Mouse (Mus musculus) lung, embryonic 15.5 days (tissue): Measurements from ENCODE around the gene Ece1. TPM values are rescaled to one million over a fixed set of nuclear protein-coding genes. Genes with fewer than 3 reads are reported as not detected.
A peak's percentile ranks its signal among the peaks of the same experiment; 100 is the strongest.

Experiments used
- ATAC-seq: fragments of 200-750 bp; cut with Nextera tagmentation; 2 replicates; pipeline ENCODE4 v1.8.0; 2017; ENCODE audit warnings: moderate number of reproducible peaks, borderline replicate concordance; ENCODE audit not compliant: low FRiP score, low TSS enrichment; ENCODE audit errors: extremely low read depth
- H3K27ac ChIP-seq: fragments of 300-500 bp; sonication (generic); 2 replicates; pipeline ENCODE4 v1.5.1; 2015; ENCODE audit warnings: moderate library complexity, mild to moderate bottlenecking, inconsistent platforms
- H3K27me3 ChIP-seq: fragments of 300-500 bp; sonication (generic); 2 replicates; pipeline ENCODE4 v1.6.1; 2015; ENCODE audit warnings: inconsistent platforms
- H3K36me3 ChIP-seq: fragments of 300-500 bp; sonication (generic); 2 replicates; pipeline ENCODE4 v1.6.1; 2015; ENCODE audit warnings: inconsistent platforms
- H3K4me1 ChIP-seq: fragments of 300-500 bp; sonication (generic); 2 replicates; pipeline ENCODE4 v1.6.1; 2015; ENCODE audit warnings: inconsistent platforms
- H3K4me2 ChIP-seq: fragments of 300-500 bp; sonication (generic); 2 replicates; pipeline ENCODE4 v1.6.1; 2015; ENCODE audit warnings: inconsistent platforms, mild to moderate bottlenecking, moderate library complexity
- H3K4me3 ChIP-seq: fragments of 300-500 bp; sonication (generic); 2 replicates; pipeline ENCODE4 v1.5.1; 2015; ENCODE audit warnings: mild to moderate bottlenecking, inconsistent platforms
- H3K9ac ChIP-seq: fragments of 300-500 bp; sonication (generic); 2 replicates; pipeline ENCODE4 v1.6.1; 2015; ENCODE audit warnings: inconsistent platforms
- H3K9me3 ChIP-seq: fragments of 300-500 bp; sonication (generic); 2 replicates; pipeline ENCODE4 v1.6.1; 2016; ENCODE audit warnings: inconsistent platforms
- WGBS: fragments of 180-500 bp; shearing (Covaris S2); methylation state at CpG from one replicate; pipeline ENCODE4 v1.1.7; 2015; 5-methylcytosine and 5-hydroxymethylcytosine counted together
- polyA plus RNA-seq: library from polyadenylated mRNA; unstranded; fragments of >200 nt; fragmentation: Nextera tagmentation; extraction: Ambion mirVana; gene quantifications from 2 replicates; pipeline ENCODE4 v1.2.1, GENCODE M21; 2015

Gene Ece1
- polyA plus RNA-seq, 1 experiment from 2014 or later = 48.4 TPM

- Histone ChIP-seq H3K9ac (no peak overlapping the region), H3K4me2 (no peak overlapping the region), H3K4me3 (no peak overlapping the region), H3K4me1 (peaks cover 54% of the 10 kb centered on the region), H3K9me3 (no peaks in the 10 kb centered on the region), H3K27me3 (peaks cover 45% of the 10 kb centered on the region), H3K27ac (0 out of 2 replicates have a peak overlapping the region, but pooled peaks have one; percentile 21), H3K36me3 (0 out of 2 replicates have a peak, but pooled peaks cover 10% of the 10 kb centered on the region)
- no peak for ATAC-seq
- WGBS = 58% methylated on average over 6 of the region's 6 CpGs
Measured at GRCm38 (mm10) chr4:137932554-137933178, 70.6 kb downstream of the Ece1 start.

- H3K4me3 ChIP-seq = no peak overlapping the region
- ATAC-seq = no peak
- no peak overlapping the region for H3K4me2 ChIP-seq
- no peaks in the 10 kb centered on the region for H3K9me3 ChIP-seq
- no peak overlapping the region for H3K9ac ChIP-seq
- peaks cover 43% of the 10 kb centered on the region for H3K27me3 ChIP-seq
- 52% methylated on average over 5 of the region's 5 CpGs for WGBS
- peaks cover 48% of the 10 kb centered on the region for H3K4me1 ChIP-seq
- H3K36me3 ChIP-seq = 0 out of 2 replicates have a peak, but pooled peaks cover 10% of the 10 kb centered on the region
- H3K27ac ChIP-seq = no peak overlapping the region
Measured at GRCm38 (mm10) chr4:137933328-137933727, 71.3 kb downstream of the Ece1 start.

- peaks cover 21% of the 10 kb centered on the region for H3K4me1 ChIP-seq
- 95% methylated on average over 4 of the region's 4 CpGs for WGBS
- no peak overlapping the region for H3K27ac ChIP-seq
- peaks cover 56% of the 10 kb centered on the region for H3K27me3 ChIP-seq
- no peak overlapping the region for H3K9ac ChIP-seq
- H3K9me3 ChIP-seq = no peaks in the 10 kb centered on the region
- no peak for ATAC-seq
- H3K4me2 ChIP-seq = no peak overlapping the region
- no peak overlapping the region for H3K4me3 ChIP-seq
- peaks cover 36% of the 10 kb centered on the region; the same call in 1 of the 2 replicates for H3K36me3 ChIP-seq
Measured at GRCm38 (mm10) chr4:137936134-137936533, 74.1 kb downstream of the Ece1 start.

GRCm38 (mm10) chr4:137940061-137940460, 78.0 kb downstream of the Ece1 start:
- Histone ChIP-seq H3K36me3 (peaks cover 40% of the 10 kb centered on the region), H3K4me2 (no peak overlapping the region), H3K4me3 (no peak overlapping the region), H3K4me1 (peaks cover 5% of the 10 kb centered on the region; the same call in 1 of the 2 replicates), H3K27me3 (peaks cover 60% of the 10 kb centered on the region), H3K9ac (no peak overlapping the region), H3K27ac (no peak overlapping the region), H3K9me3 (no peaks in the 10 kb centered on the region)
- WGBS = 95% methylated on average over 10 of the region's 10 CpGs
- ATAC-seq = no peak

- no peak overlapping the region for H3K4me2 ChIP-seq
- H3K27me3 ChIP-seq = peaks cover 51% of the 10 kb centered on the region
- no peak overlapping the region for H3K4me3 ChIP-seq
- H3K9ac ChIP-seq = no peak overlapping the region
- no peak overlapping the region for H3K27ac ChIP-seq
- H3K36me3 ChIP-seq = peaks cover 50% of the 10 kb centered on the region
- WGBS = 81% methylated on average over 12 of the region's 12 CpGs
- H3K4me1 ChIP-seq = peaks cover 5% of the 10 kb centered on the region; the same call in 1 of the 2 replicates
- no peak for ATAC-seq
- H3K9me3 ChIP-seq = no peaks in the 10 kb centered on the region
Measured at GRCm38 (mm10) chr4:137941131-137941844, 79.3 kb downstream of the Ece1 start.

GRCm38 (mm10) chr4:137941871-137942781, 80.1 kb downstream of the Ece1 start:
- Histone ChIP-seq H3K27ac (no peak overlapping the region; the same call in 1 of the 2 replicates), H3K4me1 (peaks cover 5% of the 10 kb centered on the region; the same call in 1 of the 2 replicates), H3K27me3 (peaks cover 45% of the 10 kb centered on the region), H3K9ac (no peak overlapping the region), H3K4me3 (no peak overlapping the region), H3K36me3 (peaks cover 44% of the 10 kb centered on the region), H3K9me3 (no peaks in the 10 kb centered on the region), H3K4me2 (no peak overlapping the region)
- WGBS = 49% methylated on average over 17 of the region's 17 CpGs
- no peak for ATAC-seq

- Histone ChIP-seq H3K36me3 (peaks cover 42% of the 10 kb centered on the region), H3K27me3 (peaks cover 37% of the 10 kb centered on the region; the same call in 1 of the 2 replicates), H3K4me2 (no peak overlapping the region), H3K9ac (no peak overlapping the region), H3K4me1 (peaks cover 5% of the 10 kb centered on the region; the same call in 1 of the 2 replicates), H3K4me3 (no peak overlapping the region), H3K27ac (no peak overlapping the region), H3K9me3 (no peaks in the 10 kb centered on the region)
- no peak for ATAC-seq
- 65% methylated on average over 9 of the region's 9 CpGs for WGBS
Measured at GRCm38 (mm10) chr4:137942782-137943486, 80.9 kb downstream of the Ece1 start.

- H3K4me2 ChIP-seq = no peak overlapping the region
- no peaks in the 10 kb centered on the region for H3K9me3 ChIP-seq
- WGBS = 88% methylated on average over 10 of the region's 10 CpGs
- H3K27ac ChIP-seq = no peak overlapping the region
- peaks cover 44% of the 10 kb centered on the region for H3K36me3 ChIP-seq
- peaks cover 5% of the 10 kb centered on the region; the same call in 1 of the 2 replicates for H3K4me1 ChIP-seq
- no peak overlapping the region for H3K4me3 ChIP-seq
- ATAC-seq = no peak
- H3K27me3 ChIP-seq = peaks cover 37% of the 10 kb centered on the region; the same call in 1 of the 2 replicates
- no peak overlapping the region for H3K9ac ChIP-seq
Measured at GRCm38 (mm10) chr4:137943540-137943939, 81.5 kb downstream of the Ece1 start.

GRCm38 (mm10) chr4:137945376-137945775, 83.3 kb downstream of the Ece1 start:
- peaks cover 5% of the 10 kb centered on the region; the same call in 1 of the 2 replicates for H3K4me1 ChIP-seq
- ATAC-seq = no peak
- no peak overlapping the region for H3K9ac ChIP-seq

GRCm38 (mm10) chr4:137946419-137946818, 84.4 kb downstream of the Ece1 start:
- ATAC-seq = no peak
- peaks cover 35% of the 10 kb centered on the region for H3K36me3 ChIP-seq
- peaks cover 5% of the 10 kb centered on the region; the same call in 1 of the 2 replicates for H3K4me1 ChIP-seq
- H3K27me3 ChIP-seq = peaks cover 17% of the 10 kb centered on the region; the same call in 1 of the 2 replicates
- H3K27ac ChIP-seq = no peak overlapping the region
- 75% methylated on average over 9 of the region's 11 CpGs for WGBS
- no peak overlapping the region for H3K9ac ChIP-seq
- no peaks in the 10 kb centered on the region for H3K9me3 ChIP-seq
- H3K4me2 ChIP-seq = no peak overlapping the region
- H3K4me3 ChIP-seq = no peak overlapping the region

More at GRCm38 (mm10) chr4:137945376-137945775, 83.3 kb downstream of the Ece1 start:
- no peak overlapping the region for H3K4me2 ChIP-seq
- 70% methylated on average over 4 of the region's 4 CpGs for WGBS
- no peaks in the 10 kb centered on the region for H3K9me3 ChIP-seq
- H3K27ac ChIP-seq = no peak overlapping the region
- peaks cover 40% of the 10 kb centered on the region for H3K36me3 ChIP-seq
- no peak overlapping the region for H3K4me3 ChIP-seq
- peaks cover 20% of the 10 kb centered on the region; the same call in 1 of the 2 replicates for H3K27me3 ChIP-seq

GRCm38 (mm10) chr4:137952840-137953239, 90.8 kb downstream of the Ece1 start:
- 29% methylated on average over 4 of the region's 4 CpGs for WGBS
- Histone ChIP-seq H3K4me2 (no peak overlapping the region), H3K9me3 (no peaks in the 10 kb centered on the region), H3K4me1 (no peaks in the 10 kb centered on the region), H3K9ac (no peak overlapping the region), H3K36me3 (peaks cover 27% of the 10 kb centered on the region), H3K27me3 (no peaks in the 10 kb centered on the region), H3K27ac (no peak overlapping the region), H3K4me3 (no peak overlapping the region)
- ATAC-seq = no peak
